Mouse (Mus musculus) right cerebral cortex, adult 2 months (tissue): ENCODE measurements around the gene Myh3.

ENCODE experiments used
- DNase-seq, 2 experiments: peaks; one replicate each; pipeline ENCODE4 v3.0.0; 2021 to 2022; ENCODE audit warnings: low spot score in 2 of 2

Gene Myh3

DNA sequence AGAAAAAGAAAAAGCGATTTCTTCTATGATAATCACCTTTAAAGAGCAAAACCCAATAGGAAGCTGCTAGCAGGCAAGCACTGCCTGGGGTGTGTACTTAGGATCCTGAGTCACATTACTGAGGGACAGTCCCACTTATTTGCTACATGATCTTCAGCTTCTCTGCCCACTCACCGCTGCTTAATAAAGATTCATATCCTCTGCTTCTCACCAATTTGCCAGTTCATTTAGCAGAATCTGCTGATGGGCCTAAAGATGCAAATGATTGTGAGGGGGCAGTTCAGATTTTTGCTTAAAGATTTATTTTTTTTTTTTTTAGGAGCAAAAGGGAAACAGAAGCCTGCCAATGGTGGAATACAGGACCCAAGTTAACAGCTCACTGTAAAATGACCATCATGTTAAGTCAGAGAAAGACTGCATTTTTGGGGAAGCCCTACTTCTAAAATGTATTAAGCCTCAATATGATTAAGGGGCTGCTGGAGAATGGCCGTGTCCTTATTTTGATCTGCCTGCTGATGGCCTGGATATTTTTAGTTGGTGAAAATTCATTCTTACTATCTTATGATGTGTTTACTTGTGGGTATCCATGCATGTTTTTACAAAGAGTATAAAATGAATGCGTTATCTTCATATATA is 65.9 kb downstream of the Myh3 start:
- no peak for DNase-seq

DNA sequence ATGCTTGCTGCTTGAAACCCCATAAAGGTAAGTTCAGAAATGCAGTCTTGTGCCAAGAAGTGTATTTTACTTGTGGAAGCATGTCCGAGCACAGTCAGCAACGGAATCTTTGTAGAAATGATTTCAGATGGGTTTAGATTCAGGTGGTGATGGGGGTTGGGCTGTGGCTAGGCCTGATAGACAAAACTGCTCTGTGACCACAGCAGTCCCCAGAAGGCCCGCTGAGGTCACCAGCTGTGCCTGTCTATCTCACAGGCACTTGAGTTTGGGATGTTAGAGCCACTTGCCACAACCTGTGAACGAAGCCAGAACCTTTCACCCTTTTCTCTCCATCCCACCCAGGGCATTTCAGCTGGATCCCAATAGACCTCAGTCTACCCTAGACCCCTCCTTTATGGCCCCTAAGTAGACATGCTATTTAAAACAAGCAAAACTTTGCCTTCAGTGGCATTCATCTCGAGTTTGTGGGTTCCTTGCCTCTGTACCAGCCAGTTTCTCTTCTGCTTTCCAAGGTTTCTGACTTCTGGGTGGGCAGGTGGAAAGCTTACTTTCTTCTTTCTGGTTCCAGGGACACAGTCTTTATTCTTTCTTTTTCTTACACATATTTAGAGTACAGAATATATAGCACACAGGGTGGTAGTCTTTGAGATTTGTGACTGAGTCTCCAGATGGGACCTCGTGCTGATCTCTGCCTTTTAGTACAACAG is 66.6 kb downstream of the Myh3 start:
- no peak for DNase-seq

DNA sequence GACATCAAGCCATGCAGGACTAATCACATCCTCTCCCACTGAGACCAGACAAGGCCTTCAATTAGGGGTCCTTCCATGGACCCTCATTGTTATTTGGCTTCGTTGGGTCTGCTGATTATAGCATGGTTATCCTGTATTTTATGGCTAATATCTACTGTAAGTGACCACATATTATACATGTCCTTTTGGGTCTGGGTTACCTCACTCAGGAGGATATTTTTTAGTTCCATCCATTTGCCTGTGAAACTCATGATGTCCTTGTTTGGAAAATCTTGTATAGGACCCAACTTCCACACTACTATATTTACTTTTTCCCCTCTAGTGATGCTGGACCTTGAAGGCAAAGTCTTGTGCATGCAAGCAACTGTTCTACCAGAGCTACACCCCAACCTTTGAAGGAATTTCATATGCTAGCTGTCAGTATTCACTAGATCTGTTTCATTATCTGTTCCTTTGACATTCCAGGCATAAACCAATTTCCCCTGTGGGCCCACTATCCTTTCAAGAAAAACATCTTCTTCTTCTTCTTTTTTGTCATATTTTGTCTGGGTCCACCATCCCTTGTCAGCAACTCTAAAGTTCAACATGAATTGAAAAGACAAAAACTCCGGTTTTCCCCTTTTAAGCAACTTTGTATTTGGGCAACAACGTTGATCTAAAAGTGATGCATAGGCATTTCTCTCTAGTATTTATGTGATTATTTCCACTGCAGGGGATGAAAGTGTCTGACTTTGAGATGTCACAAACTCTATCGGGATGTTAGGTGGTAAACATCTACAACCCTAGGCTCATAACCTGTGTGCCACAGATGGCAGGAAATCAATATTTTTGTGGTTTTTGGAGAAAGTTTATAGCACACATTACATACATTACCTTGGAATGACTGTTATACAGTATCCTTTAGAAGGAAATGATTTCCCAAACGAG is 67.6 kb downstream of the Myh3 start:
- DNase-seq, result no peak

DNA sequence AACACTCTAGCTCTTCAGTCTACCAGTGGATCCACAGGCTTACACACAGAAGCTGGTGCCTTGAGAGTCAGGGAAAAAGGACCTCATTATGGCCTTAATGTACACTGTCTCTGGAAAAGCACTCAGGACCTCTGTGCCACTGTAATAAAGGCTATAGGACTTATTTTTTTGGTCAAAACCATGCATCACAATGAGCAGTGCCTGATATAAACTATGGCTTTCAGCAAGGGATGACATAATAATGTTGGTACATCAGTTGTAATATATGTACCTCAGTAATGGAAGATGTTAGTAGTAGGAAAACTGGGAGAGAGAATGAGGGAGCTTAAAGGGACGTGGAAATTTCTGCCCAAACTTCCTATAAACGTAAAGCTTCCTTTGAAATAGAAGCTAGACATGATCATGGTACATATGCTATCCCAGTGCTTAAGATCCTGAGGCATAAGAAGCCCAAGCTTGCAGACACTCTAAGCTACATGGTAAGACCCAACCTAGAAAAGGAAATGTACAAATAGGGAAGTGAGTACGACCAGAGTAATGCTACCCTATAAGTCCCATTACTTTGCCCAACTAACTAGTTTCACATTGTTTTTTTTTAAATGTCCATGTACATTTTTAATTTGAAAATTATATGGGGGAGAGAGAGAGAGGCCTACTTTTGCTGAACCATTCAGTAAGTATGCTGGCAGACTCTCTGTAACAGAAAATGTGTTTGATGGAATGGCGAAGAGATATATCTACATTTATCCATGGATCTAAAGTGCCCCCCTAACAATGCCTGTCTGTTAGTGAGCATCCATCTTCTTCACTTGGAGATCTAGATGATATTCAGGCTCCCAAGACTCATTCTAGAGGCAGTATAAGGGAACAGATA is 68.5 kb downstream of the Myh3 start:
- DNase-seq, result no peak

DNA sequence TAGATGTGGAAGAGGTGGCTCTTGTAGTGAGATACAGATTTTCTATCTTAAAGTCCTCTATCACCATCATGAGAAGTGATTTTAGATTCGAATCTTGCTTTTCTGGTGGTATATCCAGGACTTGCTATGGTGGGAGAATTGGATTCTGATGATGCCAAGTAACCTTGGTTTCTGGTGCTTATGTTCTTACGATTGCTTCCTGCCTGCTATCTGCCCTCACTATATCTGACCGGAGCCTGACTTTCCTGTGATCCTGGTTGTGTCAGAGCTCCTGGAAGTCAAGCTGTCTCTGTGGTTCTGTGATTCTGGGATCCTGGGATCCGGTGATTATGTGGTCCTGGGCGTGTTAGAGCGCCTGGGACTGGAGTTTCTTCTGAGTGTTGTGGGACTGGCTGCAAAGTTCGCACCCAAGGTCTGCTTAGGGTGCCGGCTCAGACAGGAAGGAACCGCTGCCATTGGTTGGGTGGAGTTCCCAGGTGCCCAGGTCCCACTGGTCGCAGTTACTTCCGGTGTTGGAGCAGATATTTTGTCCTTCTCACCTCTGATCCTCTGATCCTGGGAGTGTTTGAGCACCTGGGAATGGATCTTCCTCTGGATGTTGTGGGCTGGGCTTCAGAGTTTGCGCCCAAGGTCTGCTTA is 69.3 kb downstream of the Myh3 start:
- DNase-seq, result no peak

DNA sequence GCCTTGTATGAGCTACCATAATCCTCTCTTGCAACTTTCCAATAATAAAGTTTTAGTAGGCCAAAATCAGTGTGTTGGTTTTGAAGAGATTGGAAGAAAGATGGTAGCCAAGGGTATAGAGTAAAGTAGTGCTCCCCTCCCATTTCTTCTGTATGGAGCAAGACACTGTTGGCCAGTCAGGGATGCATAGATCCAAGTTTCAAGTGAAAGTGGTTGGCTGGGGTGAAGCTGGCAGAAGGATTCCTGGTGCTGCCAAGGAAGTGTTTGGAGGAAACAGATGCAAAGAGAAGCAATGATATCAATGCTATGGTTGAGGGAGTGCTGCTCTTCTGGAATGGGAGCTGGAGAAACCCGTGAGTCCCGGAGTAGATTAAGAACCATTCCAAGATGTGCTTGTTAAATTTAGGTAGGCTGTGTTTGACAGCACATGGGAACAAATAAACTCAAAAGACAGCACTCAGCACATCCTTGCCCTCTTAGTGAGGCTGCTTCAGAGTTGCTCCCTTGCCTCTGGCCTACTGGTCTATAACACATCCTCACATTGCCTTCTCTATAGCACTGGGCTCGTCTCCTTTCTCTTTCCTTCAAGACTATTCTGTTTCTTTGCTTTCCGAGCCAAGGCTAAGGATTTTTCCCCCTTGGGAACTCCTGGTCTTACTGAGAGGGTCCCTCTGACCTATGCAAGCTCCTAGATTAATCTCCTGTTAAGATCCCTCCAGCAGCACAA is 70.3 kb downstream of the Myh3 start:
- DNase-seq, result no peak

DNA sequence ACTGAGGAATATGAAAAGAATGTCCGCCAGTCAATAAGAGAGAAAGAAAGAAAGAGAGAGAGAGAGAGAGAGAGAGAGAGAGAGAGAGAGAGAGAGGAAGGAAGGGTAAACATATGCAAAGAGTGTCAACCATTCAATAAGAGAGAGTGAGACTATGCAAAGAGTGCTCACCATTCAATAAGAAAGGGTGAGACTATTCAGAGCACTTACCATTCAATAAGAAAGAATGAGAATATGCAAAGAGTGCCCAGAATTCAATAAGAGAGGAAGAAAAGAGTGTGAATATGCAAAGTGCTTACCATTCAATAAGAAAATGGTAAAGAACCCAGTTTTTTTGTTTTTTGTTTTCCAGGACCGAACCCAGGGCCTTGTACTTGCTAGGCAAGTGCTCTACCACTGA is 72.1 kb downstream of the Myh3 start:
- no peak for DNase-seq

DNA sequence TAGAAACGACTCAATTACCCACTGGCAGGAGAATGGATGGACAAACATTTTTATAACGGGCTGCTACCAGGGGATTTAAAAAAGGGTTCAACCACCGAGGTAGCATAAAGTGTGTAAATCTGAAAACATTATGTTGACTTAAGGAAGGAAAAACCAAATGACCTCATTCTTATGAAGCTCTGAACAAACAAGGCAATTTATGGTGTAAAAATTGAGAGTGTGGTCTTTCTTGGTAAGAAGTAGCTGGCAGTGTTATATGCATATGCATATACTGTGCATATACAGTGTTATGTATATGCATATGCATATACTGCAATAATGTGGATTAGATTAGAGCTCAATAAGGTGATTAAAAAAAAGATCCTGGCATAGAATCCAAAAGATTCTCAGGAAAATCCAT is 73.1 kb downstream of the Myh3 start:
- no peak for DNase-seq
